ENCODE assay signal across 29 mouse cellular contexts in genomic region chr11:49425257-49425927, GRCm38 (mm10). TPM values are rescaled to one million over a fixed set of nuclear protein-coding genes. Genes with fewer than 3 reads are reported as not detected.
DNase-seq lines count a peak whose midpoint lies in the region; ATAC-seq lines count a peak whose summit lies in the region.
"Had no signal": no experiment of that assay in that cellular context is flagged by ENCODE, and none has a peak within 500 bp of the region (broad histone marks: within the 10 kb centered on the region; RNA-seq: fewer than 3 reads in every experiment).

No protein-coding gene starts in this region.

- intact Hi-C loops in left cerebral cortex, postnatal 25 days (cut with DNase I) = no loop called here

- no peaks in the 10 kb centered on the region for H3K36me3 ChIP-seq in forebrain, embryonic 16.5 days (ENCODE audit: control insufficient read depth, insufficient read depth)
- H3K36me3 ChIP-seq: embryonic facial prominence, embryonic 13.5 days; embryonic facial prominence, embryonic 15.5 days; forebrain, embryonic 10.5 days; forebrain, embryonic 12.5 days had no signal

- no peak overlapping the region for H3K27ac ChIP-seq in forebrain, embryonic 16.5 days (ENCODE audit: low read length)
- H3K27ac ChIP-seq: embryonic facial prominence, embryonic 13.5 days; embryonic facial prominence, embryonic 15.5 days; forebrain, embryonic 10.5 days; forebrain, embryonic 12.5 days had no signal

- 81% methylated on average over 1 of the region's 1 CpGs for WGBS in forebrain, embryonic 16.5 days

- no peak overlapping the region for H3K4me3 ChIP-seq in forebrain, embryonic 16.5 days (replicated peaks; ENCODE audit: low read length)
- H3K4me3 ChIP-seq: embryonic facial prominence, embryonic 13.5 days; embryonic facial prominence, embryonic 15.5 days; erythroblast, embryonic 14.5 days; forebrain, embryonic 10.5 days; forebrain, embryonic 12.5 days had no signal

- DNase-seq in 416B (ENCODE audit: low read depth) = peak; percentile 53
- DNase-seq in kidney, postnatal 14 days = no peak
- DNase-seq in left cerebral cortex, postnatal 25 days (ENCODE audit: low spot score in 2 of 2) = no peak
- DNase-seq: adrenal gland, adult 8-10 months; adrenal gland, postnatal 14 days; adrenal gland, postnatal 36 days; cerebellum, adult 11-12 months; cerebellum, adult 2 months; cerebellum, adult 9-10 months; cerebellum, postnatal 10 days; cerebellum, postnatal 25 days; embryo, embryonic 11 days; forebrain, postnatal 0 days had no signal

- H3K27me3 ChIP-seq in forebrain, embryonic 16.5 days (replicated peaks; ENCODE audit: control insufficient read depth, insufficient read depth, low read length) = no peaks in the 10 kb centered on the region
- H3K27me3 ChIP-seq: embryonic facial prominence, embryonic 13.5 days; embryonic facial prominence, embryonic 15.5 days; forebrain, embryonic 12.5 days; Patski had no signal

- H3K9me3 ChIP-seq in forebrain, embryonic 16.5 days (ENCODE audit: control insufficient read depth, low read length) = no peaks in the 10 kb centered on the region
- H3K9me3 ChIP-seq: embryonic facial prominence, embryonic 13.5 days; embryonic facial prominence, embryonic 15.5 days; forebrain, embryonic 10.5 days; forebrain, embryonic 12.5 days had no signal

- peak; percentile 97 for ATAC-seq in common myeloid progenitor, adult 5-6 weeks (replicated peaks; ENCODE audit: low read depth, poor library complexity, severe bottlenecking)
- peak; percentile 12 to 45; a peak in 1 of 4 replicates for ATAC-seq in hematopoietic stem cell, adult 5-6 weeks (replicated peaks in 1 of 2; ENCODE audit: insufficient read depth in 1 of 2, low FRiP score in 2 of 2, low TSS enrichment in 1 of 2, low read depth in 1 of 2, poor library complexity in 2 of 2, severe bottlenecking in 2 of 2)
- peak; percentile 96 for ATAC-seq in megakaryocyte progenitor cell, adult 5-6 weeks (replicated peaks; ENCODE audit: poor library complexity)
- ATAC-seq in forebrain, embryonic 16.5 days = no peak
- ATAC-seq: activated CD4-positive, CD25-positive, alpha-beta regulatory T cell, adult 4 months; forebrain, embryonic 14.5 days; forebrain, postnatal 0 days; Patski had no signal

- H3K9ac ChIP-seq in forebrain, embryonic 16.5 days (replicated peaks; ENCODE audit: low read depth, low read length) = no peak overlapping the region
- H3K9ac ChIP-seq: embryonic facial prominence, embryonic 13.5 days; embryonic facial prominence, embryonic 15.5 days; forebrain, embryonic 12.5 days; forebrain, postnatal 0 days had no signal

- H3K4me2 ChIP-seq in forebrain, embryonic 16.5 days (ENCODE audit: low read length) = no peak overlapping the region
- H3K4me2 ChIP-seq: embryonic facial prominence, embryonic 13.5 days; embryonic facial prominence, embryonic 15.5 days; forebrain, embryonic 12.5 days had no signal

- H3K4me1 ChIP-seq in forebrain, embryonic 16.5 days (replicated peaks; ENCODE audit: control insufficient read depth, insufficient read depth, low read length) = no peaks in the 10 kb centered on the region
- H3K4me1 ChIP-seq: embryonic facial prominence, embryonic 13.5 days; embryonic facial prominence, embryonic 15.5 days; forebrain, embryonic 10.5 days; forebrain, embryonic 12.5 days had no signal

RNA-seq across cellular contexts. Expression of gene Olfr1389, which starts 2.5 kb away (rescaled TPM):
- not detected in 2 replicates for total RNA-seq in common myeloid progenitor, adult 5-6 weeks (2017)
- not detected in 2 replicates for total RNA-seq in hematopoietic stem cell, adult 5-6 weeks (2017)
- not detected in 2 replicates for total RNA-seq in megakaryocyte progenitor cell, adult 5-6 weeks (2015)
- not detected in 2 replicates for total RNA-seq in megakaryocyte progenitor cell, adult 5-6 weeks (2017)
- not detected in 2 replicates for polyA plus RNA-seq in forebrain, embryonic 16.5 days (2015; fragmentation: Nextera tagmentation; extraction: Ambion mirVana)
- total RNA-seq in left cerebral cortex, postnatal 25 days (2021) = not detected
- total RNA-seq: adrenal gland, adult 18-20 months; adrenal gland, adult 8-10 months; adrenal gland, postnatal 14 days; adrenal gland, postnatal 36 days; ES-E14; forebrain, postnatal 0 days had no signal
- polyA plus RNA-seq: activated CD4-positive, CD25-positive, alpha-beta regulatory T cell, adult 4 months; C2C12; cerebellum, adult 2 months; embryonic facial prominence, embryonic 11.5 days; embryonic facial prominence, embryonic 13.5 days; erythroblast, embryonic 14.5 days; forebrain, embryonic 10.5 days; forebrain, embryonic 12.5 days; forebrain, embryonic 14.5 days; forebrain, postnatal 0 days; Patski had no signal

RNA-seq across cellular contexts. Expression of gene Olfr1388, which starts 11.0 kb away (rescaled TPM):
- 0.05 and 0.37 TPM in 2 replicates for total RNA-seq in common myeloid progenitor, adult 5-6 weeks (2017)
- total RNA-seq in hematopoietic stem cell, adult 5-6 weeks (2017) = 0.13 and 0.15 TPM in 2 replicates
- 0.05 TPM in 1 of 2 replicates, not detected in the other for total RNA-seq in megakaryocyte progenitor cell, adult 5-6 weeks (2015)
- 0.07 and 0.17 TPM in 2 replicates for total RNA-seq in megakaryocyte progenitor cell, adult 5-6 weeks (2017)
- not detected in 2 replicates for polyA plus RNA-seq in forebrain, embryonic 16.5 days (2015; fragmentation: Nextera tagmentation; extraction: Ambion mirVana)
- total RNA-seq in left cerebral cortex, postnatal 25 days (2021) = under 1 TPM; 0.18 to 0.34 TPM
- polyA plus RNA-seq: activated CD4-positive, CD25-positive, alpha-beta regulatory T cell, adult 4 months; C2C12; erythroblast, embryonic 14.5 days; forebrain, embryonic 14.5 days; forebrain, postnatal 0 days; Patski had no signal

RNA-seq across cellular contexts. Expression of gene Olfr1387, which starts 29.8 kb away (rescaled TPM):
- not detected in 2 replicates for total RNA-seq in common myeloid progenitor, adult 5-6 weeks (2017)
- total RNA-seq in hematopoietic stem cell, adult 5-6 weeks (2017) = not detected in 2 replicates
- total RNA-seq in megakaryocyte progenitor cell, adult 5-6 weeks (2015) = not detected in 2 replicates
- total RNA-seq in megakaryocyte progenitor cell, adult 5-6 weeks (2017) = not detected in 2 replicates
- polyA plus RNA-seq in forebrain, embryonic 16.5 days (2015; fragmentation: Nextera tagmentation; extraction: Ambion mirVana) = not detected in 2 replicates
- total RNA-seq in left cerebral cortex, postnatal 25 days (2021) = not detected
- total RNA-seq: adrenal gland, adult 18-20 months; adrenal gland, adult 8-10 months; adrenal gland, postnatal 14 days; adrenal gland, postnatal 36 days; ES-E14; forebrain, postnatal 0 days had no signal
- polyA plus RNA-seq: C2C12; cerebellum, adult 2 months; embryonic facial prominence, embryonic 11.5 days; embryonic facial prominence, embryonic 13.5 days; erythroblast, embryonic 14.5 days; forebrain, embryonic 10.5 days; forebrain, embryonic 12.5 days; forebrain, embryonic 14.5 days; forebrain, postnatal 0 days; Patski had no signal

RNA-seq across cellular contexts. Expression of gene Olfr1386, which starts 39.5 kb away (rescaled TPM):
- not detected in 2 replicates for total RNA-seq in common myeloid progenitor, adult 5-6 weeks (2017)
- not detected in 2 replicates for total RNA-seq in hematopoietic stem cell, adult 5-6 weeks (2017)
- total RNA-seq in megakaryocyte progenitor cell, adult 5-6 weeks (2015) = not detected in 2 replicates
- not detected in 2 replicates for total RNA-seq in megakaryocyte progenitor cell, adult 5-6 weeks (2017)
- polyA plus RNA-seq in forebrain, embryonic 16.5 days (2015; fragmentation: Nextera tagmentation; extraction: Ambion mirVana) = not detected in 2 replicates
- not detected for total RNA-seq in left cerebral cortex, postnatal 25 days (2021)
- total RNA-seq: adrenal gland, adult 18-20 months; adrenal gland, adult 8-10 months; adrenal gland, postnatal 14 days; adrenal gland, postnatal 36 days; ES-E14; forebrain, postnatal 0 days had no signal
- polyA plus RNA-seq: activated CD4-positive, CD25-positive, alpha-beta regulatory T cell, adult 4 months; C2C12; cerebellum, adult 2 months; embryonic facial prominence, embryonic 11.5 days; embryonic facial prominence, embryonic 13.5 days; erythroblast, embryonic 14.5 days; forebrain, embryonic 10.5 days; forebrain, embryonic 12.5 days; forebrain, embryonic 14.5 days; forebrain, postnatal 0 days; Patski had no signal
